Mouse (Mus musculus): ENCODE data around the gene Fbxo9. TPM values are rescaled to one million over a fixed set of nuclear protein-coding genes. Genes with fewer than 3 reads are reported as not detected.

The Fbxo9 gene
- polyA plus RNA-seq, 1 experiment from 2014 or later: 40.9 TPM

GRCm38 (mm10) chr9:78124297-78124696, 15.4 kb upstream of the Fbxo9 start:
- Histone ChIP-seq H3K4me2 (replicated peaks) (no peak overlapping the region), H3K9ac (no peak overlapping the region), H3K4me1 (replicated peaks) (peaks cover 15% of the 10 kb centered on the region; the same call in 1 of the 2 replicates), H3K4me3 (replicated peaks) (no peak overlapping the region), H3K27ac (no peak overlapping the region), H3K36me3 (no peaks in the 10 kb centered on the region), H3K27me3 (replicated peaks) (no peaks in the 10 kb centered on the region), H3K9me3 (no peaks in the 10 kb centered on the region)
- WGBS: 78% methylated on average over 6 of the region's 6 CpGs
- ATAC-seq: no peak

- ATAC-seq: peak; percentile 26; the same call in 1 of the 2 replicates
- H3K27ac ChIP-seq: no peak overlapping the region
- H3K9me3 ChIP-seq: no peaks in the 10 kb centered on the region
- 83% methylated on average over 7 of the region's 7 CpGs for WGBS
- H3K27me3 ChIP-seq (replicated peaks): no peaks in the 10 kb centered on the region
- H3K4me2 ChIP-seq (replicated peaks): no peak overlapping the region
- H3K36me3 ChIP-seq: no peaks in the 10 kb centered on the region
- peaks cover 15% of the 10 kb centered on the region; the same call in 1 of the 2 replicates for H3K4me1 ChIP-seq (replicated peaks)
- H3K9ac ChIP-seq: no peak overlapping the region
- no peak overlapping the region for H3K4me3 ChIP-seq (replicated peaks)
Measured at GRCm38 (mm10) chr9:78122939-78123712, 14.3 kb upstream of the Fbxo9 start.

- H3K4me2 ChIP-seq (replicated peaks): no peak overlapping the region
- H3K27me3 ChIP-seq (replicated peaks): no peaks in the 10 kb centered on the region
- H3K4me3 ChIP-seq (replicated peaks): no peak overlapping the region
- H3K9ac ChIP-seq: no peak overlapping the region
- WGBS: 60% methylated on average over 6 of the region's 6 CpGs
- 0 out of 2 replicates have a peak, but pooled peaks cover 11% of the 10 kb centered on the region for H3K4me1 ChIP-seq (replicated peaks)
- peak overlapping the region; percentile 24; the same call in 1 of the 2 replicates for H3K27ac ChIP-seq
- H3K9me3 ChIP-seq: no peaks in the 10 kb centered on the region
- H3K36me3 ChIP-seq: no peaks in the 10 kb centered on the region
- no peak for ATAC-seq
Measured at GRCm38 (mm10) chr9:78121985-78122384, 13.1 kb upstream of the Fbxo9 start.

GRCm38 (mm10) chr9:78121358-78121757, 12.5 kb upstream of the Fbxo9 start:
- H3K4me3 ChIP-seq (replicated peaks): no peak overlapping the region
- H3K36me3 ChIP-seq: no peaks in the 10 kb centered on the region
- H3K27ac ChIP-seq: peak overlapping the region; percentile 19; the same call in 1 of the 2 replicates
- no peak overlapping the region for H3K9ac ChIP-seq
- H3K9me3 ChIP-seq: no peaks in the 10 kb centered on the region
- ATAC-seq: peak; percentile 37
- peaks cover 8% of the 10 kb centered on the region; the same call in 1 of the 2 replicates for H3K4me1 ChIP-seq (replicated peaks)
- no peak overlapping the region for H3K4me2 ChIP-seq (replicated peaks)
- no peaks in the 10 kb centered on the region for H3K27me3 ChIP-seq (replicated peaks)
- WGBS: 68% methylated on average over 8 of the region's 8 CpGs

GRCm38 (mm10) chr9:78117690-78118089, 8.8 kb upstream of the Fbxo9 start:
- Histone ChIP-seq H3K36me3 (no peaks in the 10 kb centered on the region), H3K27me3 (replicated peaks) (no peaks in the 10 kb centered on the region), H3K4me3 (replicated peaks) (no peak overlapping the region), H3K9me3 (no peaks in the 10 kb centered on the region), H3K9ac (no peak overlapping the region), H3K4me2 (replicated peaks) (no peak overlapping the region), H3K27ac (peak overlapping the region; percentile 60), H3K4me1 (replicated peaks) (peaks cover 7% of the 10 kb centered on the region)
- 52% methylated on average over 2 of the region's 2 CpGs for WGBS
- ATAC-seq: peak; percentile 83

GRCm38 (mm10) chr9:78115746-78116145, 6.9 kb upstream of the Fbxo9 start:
- Histone ChIP-seq H3K9me3 (no peaks in the 10 kb centered on the region), H3K27me3 (replicated peaks) (no peaks in the 10 kb centered on the region), H3K36me3 (no peaks in the 10 kb centered on the region), H3K9ac (no peak overlapping the region), H3K4me2 (replicated peaks) (peak overlapping the region; percentile 64), H3K27ac (peak overlapping the region; percentile 45), H3K4me1 (replicated peaks) (peaks cover 7% of the 10 kb centered on the region), H3K4me3 (replicated peaks) (no peak overlapping the region)
- WGBS: 59% methylated on average over 9 of the region's 9 CpGs
- ATAC-seq: peak; percentile 34

GRCm38 (mm10) chr9:78113538-78113885, 4.6 kb upstream of the Fbxo9 start:
- no peaks in the 10 kb centered on the region for H3K36me3 ChIP-seq
- peaks cover 7% of the 10 kb centered on the region for H3K4me1 ChIP-seq (replicated peaks)
- H3K27me3 ChIP-seq (replicated peaks): no peaks in the 10 kb centered on the region
- no peaks in the 10 kb centered on the region for H3K9me3 ChIP-seq
- peak overlapping the region; percentile 64 for H3K4me2 ChIP-seq (replicated peaks)
- 1% methylated on average over 14 of the region's 14 CpGs for WGBS
- ATAC-seq: no peak
- peak overlapping the region; percentile 97 for H3K4me3 ChIP-seq (replicated peaks)
- peak overlapping the region; percentile 96 for H3K9ac ChIP-seq
- peak overlapping the region; percentile 92 for H3K27ac ChIP-seq

- Histone ChIP-seq H3K4me1 (replicated peaks) (peaks cover 7% of the 10 kb centered on the region), H3K9ac (peak overlapping the region; percentile 96), H3K27me3 (replicated peaks) (no peaks in the 10 kb centered on the region), H3K27ac (peak overlapping the region; percentile 92), H3K36me3 (no peaks in the 10 kb centered on the region), H3K4me2 (replicated peaks) (peak overlapping the region; percentile 64), H3K4me3 (replicated peaks) (peak overlapping the region; percentile 97), H3K9me3 (no peaks in the 10 kb centered on the region)
- ATAC-seq: peak; percentile 69
- WGBS: 1% methylated on average over 47 of the region's 47 CpGs
Measured at GRCm38 (mm10) chr9:78112770-78113537, 4.1 kb upstream of the Fbxo9 start.

GRCm38 (mm10) chr9:78111456-78111855, 2.6 kb upstream of the Fbxo9 start:
- Histone ChIP-seq H3K4me3 (replicated peaks) (no peak overlapping the region), H3K4me2 (replicated peaks) (no peak overlapping the region), H3K9ac (no peak overlapping the region), H3K27ac (no peak overlapping the region), H3K36me3 (no peaks in the 10 kb centered on the region), H3K9me3 (no peaks in the 10 kb centered on the region), H3K27me3 (replicated peaks) (no peaks in the 10 kb centered on the region), H3K4me1 (replicated peaks) (peaks cover 7% of the 10 kb centered on the region)
- WGBS: 71% methylated on average over 2 of the region's 2 CpGs
- no peak for ATAC-seq

GRCm38 (mm10) chr9:78109656-78110055, 791 bp upstream of the Fbxo9 start:
- no peak for ATAC-seq
- Histone ChIP-seq H3K36me3 (no peaks in the 10 kb centered on the region), H3K9me3 (no peaks in the 10 kb centered on the region), H3K27ac (no peak overlapping the region), H3K9ac (no peak overlapping the region), H3K4me1 (replicated peaks) (peaks cover 9% of the 10 kb centered on the region; the same call in 1 of the 2 replicates), H3K27me3 (replicated peaks) (no peaks in the 10 kb centered on the region), H3K4me3 (replicated peaks) (peak overlapping the region; percentile 94), H3K4me2 (replicated peaks) (peak overlapping the region; percentile 83)
- WGBS: 57% methylated on average over 5 of the region's 5 CpGs

GRCm38 (mm10) chr9:78107912-78108795, 711 bp downstream of the Fbxo9 start:
- Histone ChIP-seq H3K4me2 (replicated peaks) (peak overlapping the region; percentile 83), H3K9ac (peak overlapping the region; percentile 92), H3K36me3 (no peaks in the 10 kb centered on the region), H3K4me1 (replicated peaks) (peaks cover 5% of the 10 kb centered on the region; the same call in 1 of the 2 replicates), H3K9me3 (no peaks in the 10 kb centered on the region), H3K27ac (peak overlapping the region; percentile 97), H3K4me3 (replicated peaks) (peak overlapping the region; percentile 94), H3K27me3 (replicated peaks) (no peaks in the 10 kb centered on the region)
- ATAC-seq: peak; percentile 77
- under 1% methylated on average over 88 of the region's 88 CpGs for WGBS

- no peak for ATAC-seq
- Histone ChIP-seq H3K27ac (peak overlapping the region; percentile 97), H3K27me3 (replicated peaks) (no peaks in the 10 kb centered on the region), H3K9ac (peak overlapping the region; percentile 92), H3K4me2 (replicated peaks) (peak overlapping the region; percentile 83), H3K36me3 (no peaks in the 10 kb centered on the region), H3K4me1 (replicated peaks) (peaks cover 5% of the 10 kb centered on the region; the same call in 1 of the 2 replicates), H3K9me3 (no peaks in the 10 kb centered on the region), H3K4me3 (replicated peaks) (peak overlapping the region; percentile 94)
- WGBS: 11% methylated on average over 6 of the region's 6 CpGs
Measured at GRCm38 (mm10) chr9:78107582-78107911, 1.3 kb downstream of the Fbxo9 start.

Data from intestine, embryonic 15.5 days (tissue).